Mouse (Mus musculus) mesoderm, embryonic 11.5 days (tissue): ENCODE measurements at regions not wholly inside any gene's neighbourhood (a gene's known extent, or its start where the extent isn't known, plus 50 kb on each side); places are given as distances from the start of the nearest gene placed in this dataset.
"Not testable (repeated sequence)": the region's sequence is repeated elsewhere in the genome, so short reads cannot be mapped to it uniquely, and the experiment has no call there.

Experiments
- DNase-seq: peaks from one replicate; pipeline ENCODE4 v3.0.0-alpha.2; 2012; ENCODE audit warnings: low read depth, low spot score

DNA sequence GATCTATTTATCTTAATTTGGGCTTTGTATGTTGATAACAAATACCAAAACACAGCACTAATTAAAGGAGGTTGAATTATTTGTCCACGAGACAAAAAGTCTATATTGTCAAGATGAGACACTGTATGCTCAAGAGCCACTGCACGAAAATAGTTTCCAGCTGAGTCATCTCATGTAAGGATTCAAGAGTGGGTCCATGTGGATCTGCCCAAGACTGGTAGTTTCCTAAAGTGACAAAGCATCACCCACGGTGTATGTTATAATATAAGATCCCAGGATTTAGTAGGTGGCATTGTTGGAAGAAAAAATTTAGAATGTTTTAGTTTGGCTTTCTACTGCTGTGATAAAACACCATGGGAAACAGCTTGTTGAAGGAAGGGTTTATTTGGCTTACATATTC is 428.2 kb downstream of the Arl6ip6 start:
- no peak for DNase-seq

GRCm38 (mm10) chr2:53632816-53633474 is 441.4 kb downstream of the Arl6ip6 start:
- DNase-seq: not testable (repeated sequence)

- no peak for DNase-seq
Measured at GRCm38 (mm10) chr2:53668599-53669372, 416.6 kb downstream of the Rprm start.

DNA sequence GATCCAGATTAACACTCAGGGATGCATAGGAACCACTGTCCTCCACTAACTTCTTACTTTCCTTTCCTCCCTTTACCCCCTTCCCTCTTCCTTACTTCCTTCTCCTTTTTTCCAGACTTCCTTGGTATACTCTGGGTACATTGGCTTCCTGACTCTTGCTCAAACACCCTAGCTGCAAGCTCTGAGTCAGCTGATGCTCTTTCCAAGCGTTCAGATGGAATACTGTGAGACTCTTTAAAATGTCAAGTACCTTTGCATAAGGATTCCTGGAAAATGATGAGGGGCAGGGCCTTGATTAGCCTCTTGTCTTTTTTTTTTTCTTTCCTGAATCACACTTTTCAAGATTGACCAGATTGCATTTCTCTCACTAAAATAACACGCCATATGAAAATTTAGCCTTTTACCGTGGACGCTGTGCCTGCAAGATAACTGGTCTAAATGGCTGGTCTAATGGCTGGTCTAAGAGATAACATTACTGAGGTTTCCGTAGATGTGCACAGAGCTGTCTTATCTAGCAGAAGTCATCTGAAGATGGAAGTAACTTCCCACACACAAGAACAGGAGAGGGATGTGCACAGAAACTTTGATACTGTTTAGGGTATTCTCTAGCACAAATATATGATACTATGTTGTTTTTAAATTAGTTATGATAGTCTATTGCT is 404.9 kb downstream of the Rprm start:
- no peak for DNase-seq

- DNase-seq: no peak
Measured at GRCm38 (mm10) chr2:53682599-53682998, 402.8 kb downstream of the Rprm start.

DNA sequence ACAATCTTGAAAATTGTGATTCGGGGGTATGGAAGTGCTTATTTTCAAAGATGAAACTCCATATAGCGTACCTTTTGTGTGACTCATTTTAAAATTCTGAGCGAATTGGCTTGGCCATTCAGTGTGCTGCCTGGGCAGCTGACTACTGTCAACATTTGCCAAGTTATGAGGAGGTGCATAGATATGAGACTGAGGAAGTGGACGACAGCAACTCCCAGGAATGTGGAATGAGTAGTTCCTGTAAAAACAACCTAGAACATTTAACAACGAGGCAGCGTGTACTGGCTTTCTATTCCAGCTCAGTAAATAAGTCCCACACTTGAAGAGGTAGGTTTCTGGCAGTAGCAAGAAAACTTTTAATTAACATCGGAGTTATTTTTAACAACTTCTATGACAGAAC is 398.1 kb downstream of the Rprm start:
- no peak for DNase-seq

DNA sequence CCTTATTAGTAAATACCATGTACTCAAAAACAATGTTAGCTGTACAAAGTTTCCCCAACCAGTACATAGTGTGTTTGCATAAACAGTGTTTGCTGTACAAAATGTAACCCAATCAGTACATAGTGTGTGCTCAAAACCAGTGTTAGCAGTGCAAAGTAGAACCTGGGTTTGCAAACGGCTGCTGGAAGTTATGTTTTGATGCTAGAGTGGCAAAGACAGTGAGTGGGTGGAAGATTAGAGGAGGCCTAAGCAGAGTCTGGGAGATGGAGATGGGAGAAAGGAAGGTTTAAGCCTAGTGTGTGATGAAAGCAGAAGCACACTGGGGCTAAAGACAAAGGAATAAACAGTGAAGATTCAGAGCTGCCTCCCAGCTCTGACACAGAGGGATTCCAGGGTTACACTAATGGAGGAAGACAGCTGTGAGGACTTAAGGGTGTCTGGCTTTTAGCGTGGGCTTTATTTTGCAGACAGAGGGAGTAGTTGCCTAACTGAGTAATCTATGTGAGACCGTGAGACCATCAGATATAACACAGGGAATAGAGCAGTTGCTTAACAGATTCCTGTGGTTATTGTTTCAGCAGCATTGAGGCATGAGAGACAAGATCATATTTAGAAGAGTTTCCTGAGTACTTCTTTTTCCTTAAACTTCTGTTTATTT is 396.0 kb downstream of the Rprm start:
- DNase-seq: no peak

DNA sequence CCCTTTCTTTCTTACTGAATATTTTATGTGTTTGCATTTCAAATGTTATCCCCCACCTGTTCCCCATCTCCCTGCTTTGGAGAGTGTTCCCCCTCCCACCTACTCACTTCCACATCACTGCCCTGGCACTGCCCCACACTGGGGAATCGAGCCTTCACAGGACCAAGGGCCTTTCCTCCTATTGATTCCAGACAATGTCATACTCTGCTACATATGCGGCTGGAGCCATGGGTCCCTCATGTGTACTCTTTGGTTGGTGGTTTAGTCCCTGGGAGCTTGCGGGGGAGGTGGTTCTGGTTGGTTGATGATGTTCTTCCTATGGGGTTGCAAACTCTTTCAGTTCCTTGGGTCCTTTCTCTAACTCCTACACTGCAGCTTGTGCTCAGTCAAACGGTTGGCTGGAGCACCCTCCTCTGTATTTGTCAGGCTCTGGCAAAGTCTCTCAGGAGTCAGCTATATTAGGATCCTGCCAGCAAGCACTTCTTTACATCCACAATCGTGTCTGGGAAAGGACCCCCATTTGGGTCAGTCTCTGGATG is 393.7 kb downstream of the Rprm start:
- no peak for DNase-seq

DNA sequence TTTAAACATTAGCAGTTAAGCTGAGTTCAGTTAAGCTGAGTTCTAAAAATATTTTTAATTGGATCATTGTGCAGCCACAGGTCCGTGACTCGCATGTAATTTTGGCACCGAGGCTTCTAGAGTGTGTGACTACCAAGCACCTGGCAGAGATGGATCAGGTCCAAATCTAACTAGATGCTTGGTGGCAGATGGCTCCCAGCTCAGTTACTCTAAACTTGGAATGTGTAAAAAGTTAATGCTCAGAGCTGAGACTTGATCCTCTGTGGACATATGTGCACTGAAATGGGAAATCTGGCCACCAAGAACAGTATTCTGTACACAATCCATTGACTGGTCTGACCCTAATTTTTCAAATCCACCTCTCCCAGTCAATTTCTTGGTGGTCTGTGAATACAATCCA is 374.1 kb downstream of the Rprm start:
- no peak for DNase-seq

DNA sequence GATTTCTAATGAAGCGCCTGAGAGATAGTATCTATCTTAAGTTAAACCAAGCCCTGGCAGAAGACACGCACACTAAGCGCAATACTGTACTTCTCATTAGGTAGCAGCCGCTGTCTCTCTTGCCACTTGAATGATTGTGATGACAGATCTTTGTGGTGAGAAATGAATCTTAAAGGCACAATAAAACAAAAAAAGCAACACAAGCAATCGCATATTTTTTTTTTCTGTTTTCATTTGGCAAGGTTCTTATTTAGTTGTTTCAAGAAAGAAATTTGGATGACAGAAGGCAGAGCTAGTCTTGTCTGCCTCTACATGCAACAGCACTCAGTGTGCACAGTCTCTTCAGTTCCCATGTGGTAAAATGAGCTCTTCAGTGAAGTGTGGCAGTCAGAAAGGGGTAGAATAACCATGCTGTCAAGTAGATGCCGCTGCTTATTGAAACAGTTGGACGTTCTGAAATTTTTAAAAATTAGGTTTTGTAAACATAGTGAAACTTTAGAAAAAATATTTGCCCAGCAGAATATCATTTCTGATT is 372.2 kb downstream of the Rprm start:
- no peak for DNase-seq

DNA sequence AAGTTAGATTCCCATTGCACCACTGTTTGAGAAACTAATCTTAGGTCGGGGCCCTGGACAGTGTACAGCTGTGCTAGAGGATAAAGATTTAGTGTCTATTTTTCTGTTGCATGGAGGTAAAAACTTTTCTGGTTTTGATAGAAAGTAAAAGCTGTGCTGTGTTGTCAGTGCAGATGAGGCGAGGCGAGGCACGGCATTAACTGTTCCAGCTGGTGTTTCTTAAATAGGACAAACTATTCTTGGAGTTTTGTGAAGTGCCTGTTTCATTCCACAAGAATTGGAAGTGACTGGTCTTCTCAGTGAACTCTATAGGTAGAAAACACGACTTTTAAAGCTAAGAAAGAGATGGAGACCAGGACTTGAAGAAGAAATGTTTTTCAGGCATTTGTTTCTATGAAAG is 370.3 kb downstream of the Rprm start:
- DNase-seq: no peak

DNA sequence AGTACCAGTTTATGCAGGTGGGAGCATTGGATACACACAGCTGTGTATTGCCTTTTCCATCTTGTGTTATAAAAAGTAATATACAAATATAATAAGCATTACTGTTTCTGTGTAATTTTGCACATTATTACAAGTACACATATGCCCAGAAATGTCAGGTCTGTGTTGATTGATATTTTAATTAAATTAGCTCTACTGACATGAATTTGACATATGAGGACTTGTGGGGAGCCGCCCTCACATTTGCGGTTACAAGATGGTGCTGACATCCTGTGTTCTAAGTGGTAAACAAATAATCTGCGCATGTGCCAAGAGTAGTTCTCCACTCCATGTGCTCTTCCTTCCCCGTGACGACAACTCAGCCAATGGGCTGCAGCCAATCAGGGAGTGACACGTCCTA is 362.1 kb downstream of the Rprm start:
- no peak for DNase-seq

DNA sequence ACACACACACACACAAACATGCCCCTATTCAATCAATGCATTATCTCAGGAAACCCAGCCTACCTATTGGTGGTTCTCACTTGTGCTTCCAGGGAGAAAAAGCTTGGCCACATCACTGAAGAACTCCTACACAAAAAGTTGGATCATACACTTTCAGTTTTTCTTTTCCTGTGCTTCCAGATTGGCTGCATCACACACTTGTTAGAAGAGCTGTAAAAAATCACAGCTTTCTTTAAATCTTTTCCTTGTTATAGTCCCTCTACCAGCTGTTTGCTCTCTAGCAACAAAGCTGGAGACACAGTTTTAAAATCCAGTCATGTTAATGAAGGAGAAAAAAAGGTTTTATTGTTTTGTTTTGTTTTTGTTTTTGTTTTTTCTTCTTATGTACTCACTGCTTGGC is 356.7 kb downstream of the Rprm start:
- DNase-seq: no peak

- DNase-seq: no peak
Measured at GRCm38 (mm10) chr2:53730451-53730850, 354.9 kb downstream of the Rprm start.

GRCm38 (mm10) chr2:53763486-53763885 is 321.9 kb downstream of the Rprm start:
- DNase-seq: no peak

DNA sequence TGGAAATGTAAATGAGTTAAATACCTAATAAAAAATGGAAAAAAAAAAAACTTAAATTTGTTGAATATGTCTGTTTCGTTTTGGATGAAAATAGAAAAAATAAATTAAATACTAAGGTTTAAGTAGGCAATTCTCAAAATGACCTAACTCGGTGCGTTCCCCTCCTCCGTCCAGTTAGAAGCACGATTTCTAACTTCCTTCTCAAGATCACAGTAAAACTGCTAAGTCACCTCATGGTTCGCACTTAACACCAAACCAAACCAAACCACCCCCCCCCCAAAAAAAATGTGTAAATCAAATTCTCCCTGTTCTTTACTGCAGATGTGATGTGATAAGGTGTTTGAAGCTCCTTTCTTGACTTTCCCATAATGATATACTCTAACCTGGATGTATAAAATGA is 303.3 kb downstream of the Rprm start:
- not testable (repeated sequence) for DNase-seq

DNA sequence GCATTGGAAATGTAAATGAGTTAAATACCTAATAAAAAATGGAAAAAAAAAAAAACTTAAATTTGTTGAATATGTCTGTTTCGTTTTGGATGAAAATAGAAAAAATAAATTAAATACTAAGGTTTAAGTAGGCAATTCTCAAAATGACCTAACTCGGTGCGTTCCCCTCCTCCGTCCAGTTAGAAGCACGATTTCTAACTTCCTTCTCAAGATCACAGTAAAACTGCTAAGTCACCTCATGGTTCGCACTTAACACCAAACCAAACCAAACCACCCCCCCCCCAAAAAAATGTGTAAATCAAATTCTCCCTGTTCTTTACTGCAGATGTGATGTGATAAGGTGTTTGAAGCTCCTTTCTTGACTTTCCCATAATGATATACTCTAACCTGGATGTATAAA is 296.8 kb downstream of the Rprm start:
- DNase-seq: not testable (repeated sequence)

GRCm38 (mm10) chr2:53796605-53797004 is 288.7 kb downstream of the Rprm start:
- DNase-seq: no peak

- no peak for DNase-seq
Measured at GRCm38 (mm10) chr2:53803666-53804065, 281.7 kb downstream of the Rprm start.

DNA sequence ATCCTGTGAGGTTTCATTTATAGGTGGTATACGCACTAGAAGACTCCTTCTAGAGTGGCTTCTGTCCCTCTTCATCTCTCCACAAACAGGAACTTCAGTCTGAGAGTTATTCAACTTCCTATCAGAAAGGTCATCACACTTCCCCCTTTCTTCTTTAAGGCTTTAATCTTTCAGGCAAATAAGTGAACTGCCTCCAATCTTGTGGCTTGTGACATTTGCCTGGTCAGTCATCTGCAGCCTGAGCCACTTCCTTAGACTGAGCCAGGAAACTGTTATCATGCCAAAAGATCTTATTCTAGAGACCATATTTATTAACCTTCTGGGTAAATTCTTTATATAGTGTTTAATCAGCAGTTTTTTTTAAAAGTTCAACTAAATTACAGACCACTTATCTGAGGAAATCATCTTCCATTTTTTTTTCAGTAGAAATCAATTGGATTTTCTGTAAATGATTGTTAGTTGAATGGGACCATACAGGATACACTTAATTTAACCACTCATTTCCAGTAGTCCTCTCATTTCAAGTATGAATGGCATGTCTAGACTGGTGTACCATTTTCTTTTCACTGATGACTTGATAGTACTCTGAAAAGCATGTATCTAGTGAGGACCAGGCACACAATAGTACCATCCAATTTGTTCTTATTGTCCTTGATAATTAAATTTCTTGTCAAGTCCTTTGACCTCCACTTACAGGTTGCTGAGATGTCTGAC is 234.4 kb downstream of the Rprm start:
- DNase-seq: no peak
